Mouse (Mus musculus): Measurements from ENCODE around the gene Ankmy1.

Gene Ankmy1

DNA sequence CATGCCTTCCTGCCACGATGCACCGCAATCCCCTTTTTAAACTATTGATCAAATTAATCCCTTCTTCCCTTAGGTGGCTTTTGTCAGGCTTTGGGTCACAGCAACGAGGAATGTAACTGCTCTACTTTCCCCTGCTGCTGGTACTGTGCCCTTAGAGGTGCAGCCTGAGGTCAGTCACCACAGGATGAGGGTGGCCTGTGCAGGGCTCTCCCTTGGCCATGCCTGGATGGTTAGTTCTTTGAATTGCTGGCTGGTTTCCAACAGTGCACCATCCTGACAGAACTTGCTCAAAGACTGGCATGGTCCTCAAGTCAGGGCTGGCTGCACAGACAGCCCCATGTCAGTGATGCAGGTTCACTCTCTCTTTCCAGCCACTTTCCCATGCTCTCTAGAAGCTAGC is 28.7 kb downstream of the Ankmy1 start:
- DNase-seq (ENCODE audit: low spot score) = no peak

DNA sequence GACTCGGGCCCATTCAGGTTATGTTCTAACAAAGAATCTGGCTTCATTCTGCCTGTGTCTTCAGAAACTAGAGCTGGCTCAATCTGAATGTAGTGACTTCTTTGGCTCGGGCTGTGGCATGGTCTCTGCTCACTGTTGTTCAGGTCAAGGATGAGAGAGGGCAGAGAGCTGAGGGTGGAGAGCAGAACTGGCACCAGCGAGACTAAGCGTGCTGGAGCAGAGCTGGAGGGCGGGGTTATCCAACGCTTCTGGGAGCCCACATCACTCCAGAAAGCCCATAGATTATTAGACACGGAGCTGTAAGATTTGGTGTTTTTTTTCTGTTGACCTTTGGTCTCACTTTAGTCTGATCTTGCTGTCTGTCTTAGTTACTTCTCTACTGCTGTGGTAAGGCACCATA is 30.0 kb downstream of the Ankmy1 start:
- no peak for DNase-seq (ENCODE audit: low spot score)

DNA sequence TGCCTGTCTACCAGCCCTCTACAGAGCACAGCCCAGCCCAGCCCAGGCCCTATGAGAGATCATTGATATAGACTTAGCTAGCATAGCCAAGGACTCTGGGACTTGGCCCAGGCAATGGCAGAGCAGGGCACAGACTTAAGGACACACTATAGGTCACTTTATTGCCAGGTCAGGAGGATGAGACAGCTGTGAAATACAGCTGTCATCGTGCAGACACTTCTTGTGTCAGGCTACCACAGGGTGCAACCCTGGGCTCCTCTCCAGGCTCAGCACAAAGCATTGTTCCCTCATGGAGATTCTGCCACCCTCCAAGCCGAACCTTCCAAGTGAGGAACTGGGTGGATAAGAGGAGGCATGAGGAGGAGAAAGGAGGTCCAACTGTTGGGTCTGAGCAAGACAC is 32.7 kb downstream of the Ankmy1 start:
- DNase-seq (ENCODE audit: low spot score) = no peak

DNA sequence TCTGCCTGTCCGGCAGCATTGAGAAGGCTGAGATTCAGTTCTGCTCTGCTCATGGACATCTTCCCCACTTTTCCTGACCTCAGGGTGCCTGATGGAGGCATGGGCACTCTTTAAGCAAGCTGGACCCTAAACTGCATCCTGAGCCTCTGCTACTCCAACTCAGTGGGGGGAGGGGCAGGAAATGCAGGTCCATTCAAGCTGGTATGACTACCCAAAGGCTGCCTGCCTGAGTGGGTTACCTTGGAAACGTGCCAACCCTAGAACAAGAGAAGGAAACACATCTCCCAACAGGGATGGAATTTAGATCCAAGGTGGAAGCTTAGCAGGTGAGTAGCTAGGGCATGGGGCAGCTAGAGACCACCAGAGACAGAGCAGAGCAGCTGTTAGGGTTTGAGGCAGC is 36.5 kb downstream of the Ankmy1 start:
- DNase-seq (ENCODE audit: low spot score) = no peak

DNA sequence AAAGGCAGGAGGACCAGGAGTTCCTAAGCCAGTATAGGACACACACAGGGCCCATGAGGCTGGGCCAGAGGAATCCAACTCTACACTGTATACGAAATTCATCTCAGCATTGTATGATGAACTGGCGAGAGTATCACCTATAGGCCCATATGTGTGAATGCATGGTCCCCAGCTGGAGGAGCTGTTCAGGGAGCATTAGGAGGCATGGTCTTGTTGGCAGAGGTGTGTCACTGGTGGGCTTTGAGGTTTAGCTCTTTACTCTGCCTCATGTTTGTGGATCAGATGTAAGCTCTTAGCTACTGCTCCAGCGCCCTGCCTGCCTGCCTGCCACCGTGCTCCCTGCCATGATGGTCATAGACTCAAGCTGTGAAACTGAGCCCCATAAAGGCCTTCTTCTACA is 39.4 kb downstream of the Ankmy1 start:
- DNase-seq (ENCODE audit: low spot score) = no peak

DNA sequence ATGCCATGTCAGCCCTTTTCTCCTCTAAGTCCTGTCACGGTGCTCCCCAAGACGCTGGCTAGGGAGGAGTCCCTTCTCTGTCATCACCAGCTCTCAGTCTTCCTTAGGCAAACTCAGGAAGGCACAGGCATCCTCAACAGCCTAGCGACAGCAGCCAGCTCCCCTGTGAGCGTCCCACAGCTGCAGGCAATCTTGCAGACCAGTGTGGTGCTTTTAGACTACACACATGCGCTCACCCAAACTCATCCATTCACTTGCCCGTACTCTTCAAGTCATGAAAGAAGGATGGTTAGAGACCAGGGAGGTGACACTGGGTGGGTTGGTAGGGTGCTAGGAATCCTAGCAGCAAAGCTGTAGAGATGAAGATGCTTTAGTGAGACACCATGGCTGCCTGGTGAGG is 41.2 kb downstream of the Ankmy1 start:
- no peak for DNase-seq (ENCODE audit: low spot score)

DNA sequence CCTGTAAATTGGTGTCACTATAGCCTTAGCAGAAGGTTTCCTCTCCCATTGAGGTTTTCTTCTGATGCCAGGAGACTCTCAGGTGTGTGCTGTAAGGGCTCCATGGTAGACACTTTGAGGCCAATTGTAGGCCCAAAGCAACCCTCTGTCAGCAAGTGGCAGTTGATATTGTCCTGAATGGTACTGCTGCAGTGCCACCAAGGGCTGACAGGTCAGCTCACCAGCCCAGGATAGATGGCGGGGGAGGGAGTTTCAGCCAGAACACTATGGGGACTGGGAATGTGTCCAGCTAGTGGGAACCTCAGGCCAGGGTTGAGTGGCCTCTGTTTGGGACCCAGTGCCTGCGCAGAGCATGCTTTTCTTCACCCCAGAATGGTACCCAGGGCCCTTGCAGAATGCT is 50.3 kb downstream of the Ankmy1 start:
- no peak for DNase-seq (ENCODE audit: low spot score)

DNA sequence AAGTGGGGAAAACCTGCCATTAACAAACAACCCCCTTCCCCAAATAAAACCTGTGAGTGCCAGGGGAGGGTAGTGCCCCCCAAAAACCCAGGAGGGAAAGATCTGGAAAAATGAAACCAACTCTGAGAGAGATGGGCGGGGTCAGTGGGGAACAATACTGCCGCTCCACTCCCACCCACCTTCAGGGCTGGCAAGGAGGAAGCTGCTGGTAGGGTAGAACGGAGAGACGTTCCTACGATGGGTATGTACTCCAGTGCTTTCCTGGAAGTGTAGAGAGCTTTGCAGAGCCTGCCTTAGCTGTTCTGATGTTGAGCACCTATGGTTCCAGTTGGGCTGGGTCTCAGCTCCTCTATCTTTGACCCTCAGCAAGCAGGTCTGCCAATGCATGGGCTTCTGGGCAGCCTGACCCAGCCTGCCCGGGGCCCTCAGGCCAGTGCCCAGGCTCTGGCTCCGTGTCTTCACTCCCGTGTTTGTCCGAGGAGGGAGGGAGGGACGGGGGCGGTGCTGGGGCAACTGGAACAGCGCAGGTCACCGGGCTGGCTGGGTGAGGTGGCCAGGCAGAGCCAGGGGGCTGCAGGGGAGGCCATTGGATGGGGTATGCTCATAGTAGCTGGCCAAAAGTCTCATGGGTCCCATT is 52.6 kb downstream of the Ankmy1 start:
- DNase-seq (ENCODE audit: low spot score) = no peak

DNA sequence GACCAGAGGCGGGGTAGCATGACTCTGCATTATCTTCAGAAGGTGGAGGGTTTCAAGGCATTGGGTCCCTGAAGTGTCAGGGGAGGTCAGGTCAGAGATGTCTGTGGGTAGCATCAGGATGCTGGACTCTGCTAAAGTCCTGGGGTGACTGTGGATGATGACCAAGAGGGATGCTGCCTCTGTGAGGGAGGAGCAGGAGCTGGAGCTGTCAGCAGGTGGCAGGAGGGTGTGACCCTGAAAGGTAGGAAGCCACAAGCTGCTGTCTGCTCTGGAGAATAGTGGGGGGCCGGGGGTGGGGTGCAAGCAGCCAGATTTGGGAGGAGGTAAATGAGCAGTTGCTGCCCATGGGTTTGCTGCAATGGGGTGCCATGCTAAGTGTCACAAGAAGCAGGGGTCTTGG is 53.2 kb downstream of the Ankmy1 start:
- DNase-seq (ENCODE audit: low spot score) = no peak

DNA sequence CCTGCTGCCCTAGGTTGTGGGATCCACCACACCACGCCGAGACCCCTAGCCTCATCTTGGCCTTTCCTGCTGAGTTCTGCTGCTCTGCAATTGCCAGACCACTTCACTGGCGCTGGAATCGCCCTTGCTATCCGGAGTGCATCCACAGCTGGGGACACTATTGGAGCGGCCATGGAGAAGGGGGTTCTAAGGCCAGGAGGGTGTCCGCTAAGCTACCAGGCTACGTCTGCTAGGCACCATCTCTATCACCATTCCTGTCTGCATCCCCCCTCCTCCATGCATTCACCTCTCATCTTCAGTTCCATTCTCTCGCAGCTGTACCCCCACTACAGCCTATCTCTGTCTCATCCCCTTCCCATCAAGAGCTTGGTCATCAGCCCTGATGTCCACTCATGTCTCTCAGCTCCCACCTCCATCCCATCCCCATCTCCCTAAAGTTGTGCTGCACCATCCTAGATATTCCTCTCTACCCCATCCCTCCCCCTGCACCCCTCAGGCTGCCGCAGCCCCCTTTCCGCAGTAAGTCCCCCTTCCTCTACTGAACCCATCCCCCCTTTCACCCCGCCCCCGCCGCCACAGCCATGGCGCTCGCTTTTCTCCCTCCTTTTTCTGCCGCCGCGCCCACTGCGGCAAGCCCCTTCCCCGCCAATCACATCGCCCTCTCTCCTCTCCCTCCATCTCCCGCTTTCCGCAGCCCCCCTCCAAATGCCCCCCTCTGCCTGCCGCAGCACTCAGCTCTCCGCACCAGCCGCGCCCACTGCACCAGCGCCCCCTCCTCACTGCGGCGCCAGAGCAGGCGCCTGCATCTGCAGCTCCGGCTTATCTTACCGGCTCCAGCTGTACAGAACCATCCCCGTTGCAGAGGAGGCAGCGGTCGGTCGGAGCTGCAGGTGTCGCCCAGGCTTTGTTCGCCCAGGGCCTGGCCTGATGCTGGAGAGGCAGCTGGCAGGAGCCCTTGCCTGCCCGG is 54.5 kb downstream of the Ankmy1 start:
- DNase-seq (ENCODE audit: low spot score) = no peak

DNA sequence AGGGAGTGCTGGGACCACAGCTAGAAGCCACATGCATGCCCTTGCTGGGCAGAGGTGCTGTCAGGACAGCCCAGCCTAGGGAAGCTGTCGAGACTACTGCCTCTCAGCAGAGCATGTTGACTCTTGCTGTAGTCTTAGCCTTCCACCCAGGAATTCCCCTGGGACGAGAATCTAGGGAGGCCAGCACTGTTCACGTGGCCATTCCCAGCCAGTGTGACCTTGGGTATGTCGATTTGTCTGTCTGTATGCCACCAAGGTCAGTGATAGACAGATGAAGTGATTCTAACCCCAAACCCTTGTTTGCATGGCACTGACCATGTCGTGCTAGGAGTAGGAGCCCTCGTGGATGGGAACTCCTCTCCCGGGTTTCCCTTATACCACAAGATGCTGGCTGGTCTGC is 56.8 kb downstream of the Ankmy1 start:
- DNase-seq (ENCODE audit: low spot score) = no peak

DNA sequence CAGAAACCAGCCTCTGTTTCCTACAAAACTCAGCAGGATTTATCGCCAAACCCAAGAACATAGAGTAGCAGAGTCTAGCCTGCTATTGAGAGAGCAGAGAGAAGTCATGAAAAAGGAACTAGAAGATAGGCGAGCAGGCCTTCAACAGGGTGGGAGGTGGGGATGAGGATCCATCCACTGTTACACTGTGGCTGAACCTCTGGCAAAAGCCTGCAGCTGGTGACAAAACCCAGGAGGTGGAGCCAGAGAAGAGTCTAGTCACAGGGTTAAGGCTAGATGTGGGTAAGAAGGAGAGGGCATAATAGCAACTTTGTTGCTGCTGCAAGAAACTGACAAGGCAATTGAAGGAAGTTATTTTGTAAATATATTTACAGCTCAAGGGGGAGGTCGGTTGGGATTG is 61.3 kb downstream of the Ankmy1 start:
- DNase-seq (ENCODE audit: low spot score) = no peak

DNA sequence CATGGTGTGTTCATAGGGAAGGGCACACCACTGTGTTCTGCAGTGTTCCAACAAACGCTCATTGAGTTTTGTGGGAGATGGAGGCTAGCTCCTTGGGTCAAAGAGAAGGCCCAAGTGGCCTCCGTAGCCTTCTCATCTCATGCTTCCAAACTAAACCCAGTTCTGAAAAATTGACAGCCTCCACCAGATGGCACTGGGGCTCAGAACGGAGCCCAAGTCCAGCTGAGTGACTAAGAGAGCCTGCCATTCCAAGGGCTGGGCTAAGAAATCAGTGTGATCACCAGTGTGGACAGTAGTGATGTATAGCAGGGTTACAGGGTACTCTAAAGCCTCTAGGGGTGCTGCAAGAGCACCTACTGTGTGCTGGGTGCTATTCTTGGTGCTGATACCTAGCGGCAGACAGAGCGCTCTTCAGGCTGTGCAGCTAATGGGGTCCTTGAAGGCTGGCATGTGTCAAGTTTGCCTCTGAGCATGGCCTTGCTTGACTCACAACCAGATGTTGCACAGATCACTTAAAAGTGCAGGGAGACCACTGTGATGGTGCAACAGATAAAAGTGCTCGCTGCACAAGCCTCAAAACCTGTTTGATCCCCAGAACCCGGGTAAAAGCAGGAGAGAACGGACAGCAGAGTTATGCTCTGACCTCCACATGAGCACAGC is 62.3 kb downstream of the Ankmy1 start:
- no peak for DNase-seq (ENCODE audit: low spot score)

DNA sequence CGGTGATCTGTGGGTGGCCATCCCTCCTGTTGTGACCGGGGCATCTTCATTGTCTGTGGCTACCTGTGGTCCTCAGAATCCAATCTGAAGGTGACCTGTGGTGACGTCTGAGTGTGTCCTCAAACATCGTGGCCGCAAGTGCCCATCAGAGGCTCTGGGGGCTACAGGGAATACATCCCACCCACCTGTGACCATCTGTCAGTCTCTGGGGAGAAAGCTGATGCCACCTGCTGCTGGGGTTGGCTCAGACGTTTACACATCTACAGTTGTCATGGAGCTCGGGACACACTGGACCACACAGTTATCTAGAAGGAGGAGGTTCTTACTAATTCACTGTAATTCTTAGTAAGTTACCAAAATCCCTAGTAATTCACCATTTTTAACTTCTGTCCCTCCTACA is 63.5 kb downstream of the Ankmy1 start:
- DNase-seq (ENCODE audit: low spot score) = no peak

DNA sequence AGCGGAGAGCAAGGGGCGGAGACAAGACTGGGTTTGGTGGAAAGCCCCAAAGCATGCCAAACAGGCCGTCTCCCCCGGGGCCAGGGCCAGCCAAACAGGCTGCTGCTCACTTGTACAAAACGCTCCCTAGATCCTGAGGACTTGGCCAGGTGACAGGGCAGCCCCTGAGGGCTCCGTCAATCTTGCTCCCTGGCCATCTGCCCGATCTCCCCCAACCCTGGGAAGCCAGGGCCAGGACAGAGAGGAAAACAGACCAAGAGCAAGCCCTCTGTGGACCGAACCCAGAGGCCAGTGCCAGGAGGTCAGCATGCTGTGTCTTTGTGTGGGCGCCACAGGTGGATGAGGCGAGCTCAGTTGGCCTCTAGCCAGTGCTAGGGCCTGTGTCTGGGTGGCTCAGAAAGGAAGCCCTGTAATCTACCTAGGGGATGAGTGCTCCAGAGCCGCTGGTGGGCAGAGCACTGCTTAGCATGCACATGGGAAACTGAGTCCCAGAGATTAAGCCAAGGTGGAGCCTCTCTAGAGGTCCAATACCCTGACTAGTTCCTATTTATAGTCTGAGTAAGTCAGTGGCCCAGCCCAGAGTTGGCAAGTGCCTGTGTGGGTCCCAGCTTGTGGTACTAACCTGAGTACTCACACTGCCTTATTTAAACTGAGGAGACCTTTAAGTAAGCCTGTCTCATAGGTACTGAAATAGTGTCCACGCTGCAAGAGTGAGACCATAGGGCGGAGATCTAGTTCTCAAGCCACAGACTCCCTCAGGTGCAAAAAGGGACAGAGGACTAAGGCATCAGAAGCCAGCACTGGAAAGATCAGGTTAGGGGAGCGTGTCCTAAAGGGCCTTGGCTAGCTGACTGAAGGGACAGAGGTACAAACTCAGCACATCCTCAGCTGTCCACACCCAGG is 64.5 kb downstream of the Ankmy1 start:
- DNase-seq (ENCODE audit: low spot score) = no peak

DNA sequence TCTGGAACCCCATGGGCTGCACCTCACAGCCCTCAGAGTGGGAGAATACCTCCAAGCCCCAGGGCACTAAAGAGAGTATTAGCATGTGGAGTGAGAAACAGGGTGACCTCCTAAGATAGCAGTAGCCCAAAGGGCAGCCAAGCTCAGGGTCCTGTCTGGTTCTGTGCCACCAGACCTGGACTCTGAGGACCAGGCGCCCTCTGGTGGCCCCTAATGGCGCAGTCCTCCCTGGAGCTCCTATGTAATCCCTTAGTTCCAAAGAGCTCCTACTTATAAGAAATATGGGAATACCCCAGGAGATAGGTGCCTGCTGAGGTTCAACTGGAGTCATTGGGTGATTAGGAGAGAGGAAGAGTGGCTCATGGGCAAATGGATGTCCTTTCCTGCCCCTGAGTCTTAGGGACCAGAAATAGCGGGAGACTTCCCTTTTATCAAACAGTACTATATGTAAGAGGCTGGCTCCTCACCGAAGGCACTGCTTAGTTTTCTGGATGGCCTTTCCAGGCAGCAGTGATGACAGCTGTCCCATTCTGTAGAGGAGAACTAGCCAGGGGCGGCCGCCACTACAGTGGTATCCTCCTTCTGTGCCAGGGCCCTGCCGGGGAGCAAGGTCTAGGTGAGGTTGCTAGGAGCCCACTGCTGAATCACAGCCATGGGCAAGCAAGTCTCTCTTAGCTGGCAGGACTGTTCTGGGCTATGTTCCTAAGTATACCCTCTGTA is 68.6 kb downstream of the Ankmy1 start:
- peak; percentile 23 for DNase-seq (ENCODE audit: low spot score)

DNA sequence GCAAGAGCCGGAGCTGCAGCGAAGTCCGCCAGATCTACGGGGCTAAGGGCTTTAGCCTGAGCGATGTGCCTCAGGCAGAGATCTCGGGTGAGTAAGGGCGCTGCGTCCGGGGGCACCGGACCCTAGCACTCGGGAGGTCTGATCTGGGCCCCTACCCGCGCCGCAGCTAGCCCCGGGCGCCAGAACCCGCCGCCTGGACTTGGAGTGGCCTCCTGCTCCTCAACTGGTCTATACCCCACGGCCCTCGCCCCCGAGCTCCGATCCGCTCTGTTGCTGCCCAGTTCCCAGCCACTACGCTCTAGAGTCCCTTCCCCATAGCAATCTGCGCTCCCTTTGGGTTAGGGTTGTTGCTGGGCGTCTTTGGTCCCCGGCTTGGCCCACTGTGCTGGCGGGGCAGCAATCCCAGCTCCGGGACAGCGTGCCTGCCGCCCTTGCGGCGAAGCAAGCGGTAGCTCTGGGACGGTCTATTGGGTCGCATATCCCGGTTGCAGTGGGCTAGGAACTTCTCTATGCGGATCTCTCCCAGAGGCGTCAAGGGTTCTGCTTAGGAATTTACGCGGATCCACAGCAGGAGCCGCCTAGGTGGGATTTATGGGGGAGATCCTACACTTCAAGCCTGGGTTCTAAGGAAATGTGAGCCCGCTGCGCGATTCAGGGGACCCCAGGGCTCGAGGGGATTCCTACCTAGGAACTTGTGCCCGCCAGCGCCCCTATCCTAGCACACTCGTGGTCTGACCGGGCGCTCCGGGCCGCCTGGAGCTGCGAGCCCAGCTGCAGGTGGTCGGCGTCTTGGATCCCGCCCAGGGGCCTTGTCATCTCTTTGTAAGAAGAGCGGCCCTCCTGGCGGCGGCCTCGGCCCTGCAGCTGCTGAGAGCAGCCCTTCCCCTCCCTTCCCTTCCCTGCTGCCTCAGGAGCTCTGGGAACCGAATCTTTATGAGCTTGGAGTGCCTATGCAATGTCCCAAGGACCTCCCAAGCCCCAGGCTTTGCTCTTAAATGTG is 70.4 kb downstream of the Ankmy1 start:
- DNase-seq (ENCODE audit: low spot score) = no peak

DNA sequence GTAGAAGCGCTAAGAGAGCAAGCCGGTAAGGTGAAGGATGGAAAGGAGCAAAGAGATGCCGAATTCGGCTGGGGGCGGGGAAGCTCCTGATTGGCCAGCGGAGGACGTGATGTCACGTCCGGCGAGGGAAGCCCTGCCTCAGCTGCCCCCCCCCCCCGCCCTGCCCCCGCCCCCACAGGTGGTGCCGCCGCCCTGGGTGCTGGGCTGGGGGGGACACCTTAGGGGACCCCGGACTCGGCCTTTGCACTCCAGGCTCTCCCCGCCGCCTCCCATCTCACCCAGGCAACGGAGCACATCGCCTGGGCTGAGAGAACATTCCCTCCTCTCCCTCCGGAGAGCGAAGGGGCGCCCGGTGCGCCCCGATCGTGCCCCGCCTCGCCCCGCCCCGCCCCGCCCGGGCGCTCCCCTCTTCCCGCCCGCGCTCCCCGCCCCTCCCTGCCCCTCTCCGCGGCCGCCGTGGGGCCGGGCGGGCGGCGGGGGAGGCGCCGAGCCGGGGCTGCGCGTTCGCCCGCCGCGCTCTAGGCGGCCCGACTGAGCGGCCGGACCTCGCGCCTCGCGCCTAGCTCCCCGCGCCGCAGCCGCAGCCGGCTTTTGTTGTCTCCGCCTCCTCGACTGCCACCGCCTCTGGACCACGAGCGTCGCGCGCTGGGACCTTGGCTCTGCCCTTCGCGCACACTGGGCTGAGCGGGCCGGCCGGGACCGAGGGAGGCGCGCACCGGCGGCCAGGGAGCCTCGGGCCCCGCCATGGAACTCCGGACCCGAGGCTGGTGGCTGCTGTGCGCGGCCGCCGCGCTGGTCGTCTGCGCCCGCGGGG is 71.3 kb downstream of the Ankmy1 start, which contains the start of gene Gpc1:
Gene Gpc1 (plus strand): TSS at position 458 of the 814 bp plus-strand sequence.
- peak; percentile 11 for DNase-seq (ENCODE audit: low spot score)

DNA sequence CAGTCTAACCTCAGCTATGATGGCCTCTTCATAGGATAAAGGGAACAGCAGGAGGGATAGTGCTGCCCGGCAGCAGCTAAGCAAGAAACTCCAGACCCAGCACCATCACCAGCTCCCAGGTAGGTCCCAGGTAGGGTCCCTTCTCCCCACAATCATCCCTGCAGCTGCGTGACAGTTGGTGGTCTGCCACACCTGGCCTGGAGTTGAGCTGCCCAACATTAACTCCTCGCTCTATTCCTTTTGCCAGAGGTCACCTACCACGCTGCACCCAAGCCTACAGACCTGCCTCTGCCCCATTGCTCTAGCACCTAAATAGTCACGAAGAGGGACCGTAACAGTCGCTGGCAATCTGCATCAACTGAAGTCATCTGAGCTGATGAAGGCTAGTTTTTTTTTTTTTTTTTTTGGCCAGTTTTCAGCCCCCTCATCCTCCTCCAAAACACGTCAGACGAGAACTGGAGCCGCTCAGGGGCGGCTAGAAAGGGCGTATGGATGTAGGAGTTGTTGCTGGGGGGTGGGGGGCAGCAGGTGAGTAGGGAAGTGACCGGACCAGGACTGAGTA is 72.0 kb downstream of the Ankmy1 start:
- DNase-seq (ENCODE audit: low spot score) = no peak
